Mouse (Mus musculus) bone marrow macrophage, adult 2 months (primary cell): ENCODE data around the gene Asap2.

ENCODE experiments used
- CTCF ChIP-seq: IDR thresholded peaks from 2 replicates; pipeline ENCODE4 v1.5.1; 2012; ENCODE audit warnings: low read depth, mild to moderate bottlenecking, low read length, moderate library complexity
- POLR2A ChIP-seq: IDR thresholded peaks from 2 replicates; pipeline ENCODE4 v1.6.1; 2012; ENCODE audit warnings: mild to moderate bottlenecking, low read depth, low read length, borderline replicate concordance

GRCm38 (mm10) chr12:21247711-21248392, 257.6 kb downstream of the Asap2 start:
- TF ChIP-seq CTCF: no peak
- TF ChIP-seq POLR2A: no peak
